In genomic region chr10:115586246-115587231, GRCm38 (mm10) we compare ENCODE assay signal across 7 mouse cellular contexts. TPM values are rescaled to one million over a fixed set of nuclear protein-coding genes. Genes with fewer than 3 reads are reported as not detected.
DNase-seq lines count a peak whose midpoint lies in the region; ATAC-seq and TF ChIP-seq lines count a peak whose summit lies in the region.

No protein-coding gene starts in this region.

- peaks cover 16% of the 10 kb centered on the region for H3K4me1 ChIP-seq in E14TG2a.4 (replicated peaks; ENCODE audit: low read depth, low read length)
- peaks cover 39% of the 10 kb centered on the region for H3K4me1 ChIP-seq in hindbrain, embryonic 10.5 days (replicated peaks)
- no peaks in the 10 kb centered on the region for H3K4me1 ChIP-seq in liver, embryonic 14.5 days (replicated peaks; ENCODE audit: control insufficient read depth in 2 of 2, insufficient read depth in 2 of 2, low read length in 1 of 2)
- H3K4me1 ChIP-seq in olfactory bulb, adult 2 months (ENCODE audit: control insufficient read depth, insufficient read depth, low read length) = no peaks in the 10 kb centered on the region

- peaks cover 68% of the 10 kb centered on the region for H3K27me3 ChIP-seq in E14TG2a.4 (ENCODE audit: insufficient read depth, low read length)
- peaks cover 83% of the 10 kb centered on the region for H3K27me3 ChIP-seq in hindbrain, embryonic 10.5 days (ENCODE audit: insufficient read depth, poor library complexity, severe bottlenecking)
- H3K27me3 ChIP-seq in liver, embryonic 14.5 days (ENCODE audit: control insufficient read depth, insufficient read depth, low read length) = peaks cover 36% of the 10 kb centered on the region

- peak overlapping the region; percentile 81 for H3K27ac ChIP-seq in hindbrain, embryonic 10.5 days
- no peak overlapping the region for H3K27ac ChIP-seq in liver, embryonic 14.5 days
- H3K27ac ChIP-seq in olfactory bulb, adult 2 months (ENCODE audit: insufficient read depth, low read depth, low read length) = peak overlapping the region; percentile 78

- TF ChIP-seq EP300 in liver, embryonic 14.5 days (IDR thresholded peaks at IDR 0.05; ENCODE audit: low read depth) = no peak

- DNase-seq in B cell, adult 2 months = peak; percentile 23 to 26
- peak; percentile 62 to 68 for DNase-seq in cerebellum, postnatal 10 days
- peak; percentile 57 for DNase-seq in hindbrain, embryonic 10.5 days (ENCODE audit: low spot score)
- peak in 2 of 3 experiments; percentile 17 to 20 for DNase-seq in liver, embryonic 14.5 days (ENCODE audit: low read depth in 3 of 3, low spot score in 3 of 3)
- no peak for DNase-seq in thymus, adult 18-20 months

- TF ChIP-seq POLR2A in olfactory bulb, adult 2 months (IDR thresholded peaks at IDR 0.05; ENCODE audit: insufficient read depth, low read depth, low read length) = no peak

- H3K4me2 ChIP-seq in liver, embryonic 14.5 days (ENCODE audit: low read depth) = peak overlapping the region; percentile 48

- no peak overlapping the region for H3K9ac ChIP-seq in liver, embryonic 14.5 days (replicated peaks)

- peak overlapping the region; percentile 82 for H3K4me3 ChIP-seq in E14TG2a.4 (replicated peaks; ENCODE audit: low read length)
- peak overlapping the region; percentile 72 for H3K4me3 ChIP-seq in hindbrain, embryonic 10.5 days
- peak overlapping the region; percentile 49 for H3K4me3 ChIP-seq in liver, embryonic 14.5 days (ENCODE audit: insufficient read depth in 1 of 2, low read depth in 2 of 2, low read length in 2 of 2)
- H3K4me3 ChIP-seq in olfactory bulb, adult 2 months (ENCODE audit: insufficient read depth, low read depth, low read length) = peak overlapping the region; percentile 82

- ATAC-seq in liver, embryonic 14.5 days (ENCODE audit: insufficient read depth) = peak; percentile 64

- no peaks in the 10 kb centered on the region for H3K36me3 ChIP-seq in E14TG2a.4 (ENCODE audit: insufficient read depth, low read length)
- no peaks in the 10 kb centered on the region for H3K36me3 ChIP-seq in hindbrain, embryonic 10.5 days
- no peaks in the 10 kb centered on the region for H3K36me3 ChIP-seq in liver, embryonic 14.5 days (replicated peaks; ENCODE audit: control insufficient read depth, insufficient read depth, low read depth)

- under 1% methylated on average over 41 of the region's 41 CpGs for WGBS in hindbrain, embryonic 10.5 days
- under 1% methylated on average over 41 of the region's 41 CpGs for WGBS in liver, embryonic 14.5 days (ENCODE audit: insufficient replicate concordance)
- under 1% methylated on average over 41 of the region's 41 CpGs for WGBS in olfactory bulb, adult 2 months

- no peaks in the 10 kb centered on the region for H3K9me3 ChIP-seq in E14TG2a.4 (ENCODE audit: low read length)
- H3K9me3 ChIP-seq in hindbrain, embryonic 10.5 days = no peaks in the 10 kb centered on the region
- no peaks in the 10 kb centered on the region for H3K9me3 ChIP-seq in liver, embryonic 14.5 days (ENCODE audit: control insufficient read depth, low read length)

- TF ChIP-seq CTCF in E14TG2a.4 (conservative IDR thresholded peaks at IDR 0.05; ENCODE audit: low read length) = no peak
- TF ChIP-seq CTCF in liver, embryonic 14.5 days (IDR thresholded peaks at IDR 0.05; ENCODE audit: low read depth) = no peak
- no peak for TF ChIP-seq CTCF in olfactory bulb, adult 2 months (IDR thresholded peaks at IDR 0.05; ENCODE audit: insufficient read depth, low read depth, low read length)

RNA-seq across cellular contexts. Expression of gene Lgr5, which starts 1.0 kb away (rescaled TPM):
- 4.0 and 4.8 TPM in 2 replicates for polyA plus RNA-seq in hindbrain, embryonic 10.5 days (2016; fragmentation: Nextera tagmentation; extraction: Ambion mirVana)
- 0.70 and 0.76 TPM in 2 replicates for polyA plus RNA-seq in liver, embryonic 14.5 days (2012; rRNA removed)
- 0.84 and 0.88 TPM in 2 replicates for polyA plus RNA-seq in liver, embryonic 14.5 days (2014; fragmentation: Nextera tagmentation; extraction: Ambion mirVana)
- not detected in 2 replicates for polyA plus RNA-seq in olfactory bulb, adult 2 months (2012; ENCODE audit: insufficient read depth, insufficient read length, low replicate concordance, missing spikeins)

RNA-seq across cellular contexts. Expression of gene A930009A15Rik, which starts 16.8 kb away (rescaled TPM):
- polyA plus RNA-seq in hindbrain, embryonic 10.5 days (2016; fragmentation: Nextera tagmentation; extraction: Ambion mirVana) = 0.27 and 0.56 TPM in 2 replicates
- not detected in 2 replicates for polyA plus RNA-seq in liver, embryonic 14.5 days (2012; rRNA removed)
- not detected in 2 replicates for polyA plus RNA-seq in liver, embryonic 14.5 days (2014; fragmentation: Nextera tagmentation; extraction: Ambion mirVana)
- not detected in 2 replicates for polyA plus RNA-seq in olfactory bulb, adult 2 months (2012; ENCODE audit: insufficient read depth, insufficient read length, low replicate concordance, missing spikeins)

Comparison
In these comparisons a context has a peak if more than half of its experiments do, and no peak if none do; other contexts are left out.
1. DNase-seq: peak in B cell, adult 2 months (2 of 2), cerebellum, postnatal 10 days (2 of 2), hindbrain, embryonic 10.5 days (single experiment) and liver, embryonic 14.5 days (2 of 3); none in thymus, adult 18-20 months (0 of 2).
2. Peak in every context shown above with its lines, with median percentiles within 50 percentile points of each other: H3K4me3 ChIP-seq.